Mouse (Mus musculus) cortical plate, adult 2 months (tissue): ENCODE measurements around the gene Cebpz. TPM values are rescaled to one million over a fixed set of nuclear protein-coding genes. Genes with fewer than 3 reads are reported as not detected.

ENCODE experiments used
- H3K27ac ChIP-seq: fragments of 200-500 bp; 2 replicates; pipeline ENCODE4 v1.5.1; 2012; ENCODE audit warnings: low read length, control low read depth, inconsistent platforms; ENCODE audit not compliant: insufficient read depth
- H3K4me1 ChIP-seq: fragments of 200-500 bp; 2 replicates; pipeline ENCODE4 v1.6.1; 2011; ENCODE audit warnings: low read length; ENCODE audit not compliant: control insufficient read depth, insufficient read depth
- H3K4me3 ChIP-seq: fragments of 200-500 bp; 2 replicates; pipeline ENCODE4 v1.5.1; 2011; ENCODE audit warnings: mild to moderate bottlenecking, low read length, control low read depth; ENCODE audit not compliant: insufficient read depth
- CTCF ChIP-seq: fragments of 200-500 bp; IDR thresholded peaks from 2 replicates; pipeline ENCODE4 v1.5.1; 2011; ENCODE audit warnings: mild to moderate bottlenecking, control low read depth, low read length; ENCODE audit not compliant: insufficient read depth; ENCODE audit errors: extremely low read depth
- POLR2A ChIP-seq: fragments of 200-500 bp; IDR thresholded peaks from 2 replicates; pipeline ENCODE4 v1.6.1; 2011; ENCODE audit warnings: mild to moderate bottlenecking, low read length, control low read depth; ENCODE audit not compliant: insufficient read depth; ENCODE audit errors: extremely low read depth
- polyA plus RNA-seq: library from polyadenylated mRNA; depleted of rRNA; stranded (reverse); fragments of >200 nt; gene quantifications from 2 replicates; pipeline ENCODE4 v1.2.3, GENCODE M21; 2012; rRNA removed

Gene Cebpz
- polyA plus RNA-seq, 1 experiment, result 22.2 TPM

GRCm38 (mm10) chr17:78883291-78883690, 53.6 kb downstream of the Cebpz start:
- Histone ChIP-seq H3K27ac (no peak overlapping the region), H3K4me1 (no peaks in the 10 kb centered on the region)
- no peak for TF ChIP-seq CTCF
- no peak for TF ChIP-seq POLR2A

GRCm38 (mm10) chr17:78882401-78883112, 54.3 kb downstream of the Cebpz start, which contains the start of gene Eif2ak2:
TSS of gene Eif2ak2 (minus strand) at chr17:78882573.
- Histone ChIP-seq H3K4me1 (no peaks in the 10 kb centered on the region), H3K27ac (no peak within 1 kb of the TSS), H3K4me3 (peak within 1 kb of the TSS; percentile 40)
- TF ChIP-seq POLR2A (no peak), CTCF (no peak)

More at GRCm38 (mm10) chr17:78883291-78883690, 53.6 kb downstream of the Cebpz start:
- H3K4me3 ChIP-seq, result no peak overlapping the region

GRCm38 (mm10) chr17:78881878-78882304, 55.0 kb downstream of the Cebpz start:
- Histone ChIP-seq H3K27ac (no peak overlapping the region), H3K4me1 (no peaks in the 10 kb centered on the region), H3K4me3 (peak overlapping the region; percentile 40)
- no peak for TF ChIP-seq CTCF

GRCm38 (mm10) chr17:78873886-78874285, 63.0 kb downstream of the Cebpz start:
- TF ChIP-seq POLR2A (no peak), CTCF (no peak)
- Histone ChIP-seq H3K4me3 (no peak overlapping the region), H3K4me1 (no peaks in the 10 kb centered on the region), H3K27ac (no peak overlapping the region)

Other genes starting within 250 kb of the Cebpz start
- gene Strn, start 199.9 kb downstream of the Cebpz start, polyA plus RNA-seq, result 22.3 and 29.5 TPM in 2 replicates
- gene Heatr5b, start 101.7 kb downstream of the Cebpz start, polyA plus RNA-seq, result 28.1 and 30.5 TPM in 2 replicates
- gene Gpatch11, start 101.5 kb downstream of the Cebpz start, polyA plus RNA-seq, result 26.6 and 27.1 TPM in 2 replicates
- 2.4 and 2.9 TPM in 2 replicates for gene Eif2ak2, start 54.5 kb downstream of the Cebpz start, polyA plus RNA-seq
- 0.19 TPM in 1 of 2 replicates, not detected in the other for gene Sult6b1, start 30.1 kb downstream of the Cebpz start, polyA plus RNA-seq
- gene Cebpzos, start 20.6 kb downstream of the Cebpz start, polyA plus RNA-seq, result 41.0 and 41.7 TPM in 2 replicates
- 50.6 and 58.1 TPM in 2 replicates for gene Ndufaf7, start 70 bp upstream of the Cebpz start, polyA plus RNA-seq
- gene Prkd3, start 83.8 kb upstream of the Cebpz start, polyA plus RNA-seq, result 10.6 and 12.3 TPM in 2 replicates
- 10.5 and 12.0 TPM in 2 replicates for gene Qpct, start 114.8 kb upstream of the Cebpz start, polyA plus RNA-seq